Mouse (Mus musculus): ENCODE results near the gene Mylk.

- TF ChIP-seq ELF1 (IDR thresholded peaks at IDR 0.05; ENCODE audit: low read depth, low read length) (no peak), POLR2AphosphoS2 (IDR thresholded peaks at IDR 0.05; ENCODE audit: low read depth, low read length) (no peak)
Observed at GRCm38 (mm10) chr16:34999986-35000385, 255.0 kb downstream of the Mylk start.

Data from CH12.LX (cell line).